Mouse (Mus musculus) thymus, postnatal 25 days (tissue): ENCODE results near the gene 1700029P11Rik.
A peak's percentile ranks its signal among the peaks of the same experiment; 100 is the strongest.
"Not testable (repeated sequence)": the region's sequence is repeated elsewhere in the genome, so short reads cannot be mapped to it uniquely, and the experiment has no call there.

Experiments
- DNase-seq: peaks from one replicate; pipeline ENCODE4 v3.0.0; 2022

1700029P11Rik gene

GRCm38 (mm10) chr15:81960171-81961077, 19.9 kb upstream of the 1700029P11Rik start, which contains the start of gene Pmm1:
Gene Pmm1 (minus strand): TSS chr15:81960930.
- peak; percentile 100 for DNase-seq

GRCm38 (mm10) chr15:81961078-81961451, 19.3 kb upstream of the 1700029P11Rik start:
- DNase-seq, result no peak

- no peak for DNase-seq
Measured at GRCm38 (mm10) chr15:81964262-81964661, 16.1 kb upstream of the 1700029P11Rik start.

GRCm38 (mm10) chr15:81964980-81965545, 15.3 kb upstream of the 1700029P11Rik start:
- DNase-seq, result no peak

- no peak for DNase-seq
Measured at GRCm38 (mm10) chr15:81966062-81966829, 14.1 kb upstream of the 1700029P11Rik start.

GRCm38 (mm10) chr15:81967821-81968220, 12.5 kb upstream of the 1700029P11Rik start:
- no peak for DNase-seq

GRCm38 (mm10) chr15:81968447-81968846, 11.9 kb upstream of the 1700029P11Rik start:
- no peak for DNase-seq

GRCm38 (mm10) chr15:81969173-81969572, 11.2 kb upstream of the 1700029P11Rik start:
- DNase-seq, result no peak

- DNase-seq, result not testable (repeated sequence)
Measured at GRCm38 (mm10) chr15:81969635-81970034, 10.7 kb upstream of the 1700029P11Rik start.

- not testable (repeated sequence) for DNase-seq
Measured at GRCm38 (mm10) chr15:81970498-81970897, 9.8 kb upstream of the 1700029P11Rik start.

GRCm38 (mm10) chr15:81975156-81975555, 5.2 kb upstream of the 1700029P11Rik start:
- not testable (repeated sequence) for DNase-seq

- no peak for DNase-seq
Measured at GRCm38 (mm10) chr15:81982173-81982572, 1.8 kb downstream of the 1700029P11Rik start.

GRCm38 (mm10) chr15:81985267-81986161, 5.2 kb downstream of the 1700029P11Rik start:
- no peak for DNase-seq

- DNase-seq, result no peak
Measured at GRCm38 (mm10) chr15:81987646-81988045, 7.3 kb downstream of the 1700029P11Rik start, which contains the start of gene Xrcc6. Gene Xrcc6 (plus strand): TSS chr15:81987835.

- peak; percentile 65 for DNase-seq
Measured at GRCm38 (mm10) chr15:81989371-81990062, 9.2 kb downstream of the 1700029P11Rik start.

GRCm38 (mm10) chr15:81990549-81990948, 10.2 kb downstream of the 1700029P11Rik start:
- DNase-seq, result no peak

GRCm38 (mm10) chr15:81993992-81994391, 13.7 kb downstream of the 1700029P11Rik start:
- DNase-seq, result no peak

GRCm38 (mm10) chr15:82004257-82004656, 23.9 kb downstream of the 1700029P11Rik start:
- no peak for DNase-seq

GRCm38 (mm10) chr15:82011947-82012346, 31.6 kb downstream of the 1700029P11Rik start:
- no peak for DNase-seq

GRCm38 (mm10) chr15:82014745-82015391, 34.5 kb downstream of the 1700029P11Rik start:
- no peak for DNase-seq
